In the genomic region with DNA sequence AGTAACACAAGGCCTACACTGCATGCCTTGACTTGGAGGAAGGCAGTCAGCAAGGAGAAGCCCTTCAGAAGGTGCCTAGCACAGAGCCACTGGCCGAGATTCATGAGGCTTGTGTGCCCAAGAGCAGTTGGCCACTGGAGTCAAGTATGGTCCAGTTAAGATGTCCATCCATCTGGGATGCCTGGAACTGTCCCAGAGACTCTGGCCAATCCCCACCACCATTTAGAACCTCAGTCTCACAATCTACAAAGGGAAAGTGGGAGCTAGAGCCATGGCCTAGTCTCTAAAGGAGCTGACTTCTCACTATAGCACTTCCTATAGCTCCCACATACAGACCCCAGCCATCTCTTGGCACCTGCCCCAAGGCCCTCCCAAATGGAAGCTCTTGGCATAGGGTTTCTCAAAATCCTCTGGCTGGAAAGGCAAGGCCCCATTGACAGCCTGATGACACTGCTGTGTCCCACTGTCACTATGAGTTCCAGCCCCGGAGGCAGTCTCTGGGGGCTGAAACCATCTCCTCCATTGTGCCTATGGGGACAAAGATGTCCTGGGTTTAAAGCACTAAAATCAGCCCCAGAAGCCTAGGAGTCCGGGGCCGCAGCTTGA, we compare ENCODE assay signal across 9 mouse cellular contexts. TPM values are rescaled to one million over a fixed set of nuclear protein-coding genes. Genes with fewer than 3 reads are reported as not detected.
A peak's percentile ranks its signal among the peaks of the same experiment; 100 is the strongest.
DNase-seq lines count a peak whose midpoint lies in the region; ATAC-seq and TF ChIP-seq lines count a peak whose summit lies in the region.
"Had no signal": no experiment of that assay in that cellular context is flagged by ENCODE, and none has a peak within 500 bp of the region (broad histone marks: within the 10 kb centered on the region; RNA-seq: fewer than 3 reads in every experiment).

No protein-coding gene starts in this region.

- H3K36me3 ChIP-seq in heart, embryonic 15.5 days, result no peaks in the 10 kb centered on the region
- no peaks in the 10 kb centered on the region for H3K36me3 ChIP-seq in heart, adult 2 months (ENCODE audit: control insufficient read depth, insufficient read depth, low read length)
- no peaks in the 10 kb centered on the region for H3K36me3 ChIP-seq in hindbrain, embryonic 13.5 days
- H3K36me3 ChIP-seq in midbrain, embryonic 16.5 days (ENCODE audit: control insufficient read depth, insufficient read depth, low read length), result no peaks in the 10 kb centered on the region

- no peak overlapping the region for H3K4me3 ChIP-seq in heart, embryonic 15.5 days
- no peak overlapping the region for H3K4me3 ChIP-seq in heart, adult 2 months
- H3K4me3 ChIP-seq in hindbrain, embryonic 13.5 days, result no peak overlapping the region
- H3K4me3 ChIP-seq in midbrain, embryonic 16.5 days (ENCODE audit: low read depth, low read length), result no peak overlapping the region

- no peak overlapping the region for H3K9ac ChIP-seq in heart, embryonic 15.5 days
- no peak overlapping the region for H3K9ac ChIP-seq in heart, adult 2 months (ENCODE audit: low read depth, low read length)
- peak overlapping the region; percentile 43; the same call in 1 of the 2 replicates for H3K9ac ChIP-seq in hindbrain, embryonic 13.5 days
- peak overlapping the region; percentile 43; the same call in 1 of the 2 replicates for H3K9ac ChIP-seq in midbrain, embryonic 16.5 days (ENCODE audit: low read depth, low read length)

- peaks cover 61% of the 10 kb centered on the region for H3K27me3 ChIP-seq in heart, embryonic 15.5 days
- H3K27me3 ChIP-seq in heart, adult 2 months (ENCODE audit: control insufficient read depth, insufficient read depth, low read length), result no peaks in the 10 kb centered on the region
- no peaks in the 10 kb centered on the region for H3K27me3 ChIP-seq in hindbrain, embryonic 13.5 days
- H3K27me3 ChIP-seq in midbrain, embryonic 16.5 days (ENCODE audit: control insufficient read depth, insufficient read depth, low read depth, low read length), result no peaks in the 10 kb centered on the region

- H3K9me3 ChIP-seq in heart, embryonic 15.5 days (replicated peaks), result no peaks in the 10 kb centered on the region
- no peaks in the 10 kb centered on the region for H3K9me3 ChIP-seq in hindbrain, embryonic 13.5 days
- H3K9me3 ChIP-seq in midbrain, embryonic 16.5 days (replicated peaks; ENCODE audit: control insufficient read depth, low read length, poor library complexity, severe bottlenecking), result no peaks in the 10 kb centered on the region

- no peak for DNase-seq in heart, adult 2 months
- DNase-seq in cerebellum, postnatal 14 days, result peak; percentile 77 to 80
- no peak for DNase-seq in gastrocnemius, postnatal 25 days
- no peak for DNase-seq in liver
- no peak for DNase-seq in spleen, postnatal 10 days (ENCODE audit: low spot score in 2 of 2)
- DNase-seq: spleen, adult 18-20 months had no signal

- H3K27ac ChIP-seq in heart, embryonic 15.5 days, result peak overlapping the region; percentile 21; the same call in 1 of the 2 replicates
- H3K27ac ChIP-seq in heart, adult 2 months, result no peak overlapping the region
- peak overlapping the region; percentile 90 for H3K27ac ChIP-seq in hindbrain, embryonic 13.5 days
- peak overlapping the region; percentile 66 for H3K27ac ChIP-seq in midbrain, embryonic 16.5 days (ENCODE audit: low read length)

- H3K4me1 ChIP-seq in heart, embryonic 15.5 days (replicated peaks), result peaks cover 14% of the 10 kb centered on the region
- peaks cover 5% of the 10 kb centered on the region for H3K4me1 ChIP-seq in heart, adult 2 months (ENCODE audit: control insufficient read depth, insufficient read depth, low read length)
- peaks cover 81% of the 10 kb centered on the region for H3K4me1 ChIP-seq in hindbrain, embryonic 13.5 days (replicated peaks)
- peaks cover 49% of the 10 kb centered on the region for H3K4me1 ChIP-seq in midbrain, embryonic 16.5 days (ENCODE audit: control insufficient read depth, insufficient read depth, low read length)

- H3K4me2 ChIP-seq in heart, embryonic 15.5 days, result no peak overlapping the region
- H3K4me2 ChIP-seq in hindbrain, embryonic 13.5 days, result 0 out of 2 replicates have a peak overlapping the region, but pooled peaks have one; percentile 10
- peak overlapping the region; percentile 7; the same call in 1 of the 2 replicates for H3K4me2 ChIP-seq in midbrain, embryonic 16.5 days (ENCODE audit: low read length)

- no peaks in the 10 kb centered on the region for H3K79me2 ChIP-seq in heart, adult 2 months (replicated peaks; ENCODE audit: control insufficient read depth, insufficient read depth, low read length)

- TF ChIP-seq EP300 in heart, adult 2 months (IDR thresholded peaks at IDR 0.05; ENCODE audit: insufficient read depth, low read depth, low read length), result no peak

- no peak for TF ChIP-seq POLR2A in heart, adult 2 months (IDR thresholded peaks at IDR 0.05; ENCODE audit: insufficient read depth, low read depth, low read length)

- TF ChIP-seq CTCF in heart, adult 2 months (IDR thresholded peaks at IDR 0.05), result no peak

- WGBS in heart, embryonic 15.5 days, result 43% methylated on average over 4 of the region's 4 CpGs
- WGBS in heart, adult 2 months, result 71% methylated on average over 4 of the region's 4 CpGs
- 24% methylated on average over 4 of the region's 4 CpGs for WGBS in hindbrain, embryonic 13.5 days
- 23% methylated on average over 4 of the region's 4 CpGs for WGBS in midbrain, embryonic 16.5 days

- no peak for ATAC-seq in heart, embryonic 15.5 days (replicated peaks; ENCODE audit: insufficient number of reproducible peaks, insufficient read depth, low FRiP score, low read depth)
- peak; percentile 9 for ATAC-seq in hindbrain, embryonic 13.5 days (ENCODE audit: low FRiP score)
- ATAC-seq in midbrain, embryonic 16.5 days, result no peak

- intact Hi-C loops in heart, adult 2 months (cut with DNase I), result no loop called here

RNA-seq across cellular contexts. Expression of gene Trp53i11, which starts 11.1 kb away (rescaled TPM):
- polyA plus RNA-seq in heart, embryonic 15.5 days (2015; fragmentation: Nextera tagmentation; extraction: Ambion mirVana), result 19.7 and 31.6 TPM in 2 replicates
- 10 to 100 TPM; 25.2 to 33.2 TPM for total RNA-seq in heart, adult 2 months (2021)
- 34.4 and 42.7 TPM in 2 replicates for polyA plus RNA-seq in heart, adult 2 months (2012; rRNA removed)
- 109 and 110 TPM in 2 replicates for polyA plus RNA-seq in hindbrain, embryonic 13.5 days (2015; fragmentation: Nextera tagmentation; extraction: Ambion mirVana)
- polyA plus RNA-seq in midbrain, embryonic 16.5 days (2015; fragmentation: Nextera tagmentation; extraction: Ambion mirVana), result 125 and 139 TPM in 2 replicates
- total RNA-seq in gastrocnemius, postnatal 25 days (2021), result 1 to 10 TPM; 3.5 to 7.0 TPM

Comparison
In these comparisons a context has a peak if more than half of its experiments do, and no peak if none do; other contexts are left out.
1. H3K9ac ChIP-seq: peak in hindbrain, embryonic 13.5 days (single experiment) and midbrain, embryonic 16.5 days (single experiment); none in heart, embryonic 15.5 days (single experiment) and heart, adult 2 months (single experiment).
2. DNase-seq: peak in cerebellum, postnatal 14 days (2 of 2); none in heart, adult 2 months (0 of 2), gastrocnemius, postnatal 25 days (single experiment), liver (single experiment) and spleen, postnatal 10 days (0 of 2).